Mouse (Mus musculus) mature B cell (primary cell): Measurements from ENCODE around the gene Tfb2m.
"Not testable (repeated sequence)": the region's sequence is repeated elsewhere in the genome, so short reads cannot be mapped to it uniquely, and the experiment has no call there.

ENCODE experiments used
- in situ Hi-C: fragments of 300-500 bp; cut with MboI; formaldehyde crosslinking; loops from 2 replicates; pipeline ENCODE4 v1.14.3; 2019

The Tfb2m gene

GRCm38 (mm10) chr1:179545768-179546550 lies at the start of gene Tfb2m, which contains the start of gene Cnst:
TSS of gene Tfb2m (minus strand) at chr1:179546267.
TSS of gene Cnst (plus strand) at chr1:179546370.
- in situ Hi-C loops = not testable (repeated sequence)

DNA sequence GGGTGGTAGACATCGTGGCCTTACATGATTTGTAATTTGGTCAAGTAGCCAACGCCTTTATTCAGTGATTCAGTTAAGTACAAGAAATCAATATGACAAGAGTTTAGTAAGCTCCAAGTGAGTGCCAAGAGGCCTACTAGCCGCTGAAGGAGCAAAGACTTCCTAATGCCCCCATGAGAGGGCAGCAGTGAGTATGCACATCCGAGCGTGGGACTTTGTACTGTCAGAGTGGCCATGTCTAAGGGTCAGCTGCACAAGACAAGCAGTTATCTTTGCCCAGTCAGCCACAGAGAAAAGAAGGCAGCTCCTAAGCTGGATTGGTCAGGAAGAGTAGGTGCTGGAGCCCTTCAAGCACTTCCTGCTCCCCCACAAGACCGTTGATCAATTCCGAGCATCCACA lies 46.9 kb upstream of the Tfb2m start:
- in situ Hi-C loops = no loop called here

GRCm38 (mm10) chr1:179592143-179592542 lies 46.1 kb upstream of the Tfb2m start:
- in situ Hi-C loops = no loop called here

DNA sequence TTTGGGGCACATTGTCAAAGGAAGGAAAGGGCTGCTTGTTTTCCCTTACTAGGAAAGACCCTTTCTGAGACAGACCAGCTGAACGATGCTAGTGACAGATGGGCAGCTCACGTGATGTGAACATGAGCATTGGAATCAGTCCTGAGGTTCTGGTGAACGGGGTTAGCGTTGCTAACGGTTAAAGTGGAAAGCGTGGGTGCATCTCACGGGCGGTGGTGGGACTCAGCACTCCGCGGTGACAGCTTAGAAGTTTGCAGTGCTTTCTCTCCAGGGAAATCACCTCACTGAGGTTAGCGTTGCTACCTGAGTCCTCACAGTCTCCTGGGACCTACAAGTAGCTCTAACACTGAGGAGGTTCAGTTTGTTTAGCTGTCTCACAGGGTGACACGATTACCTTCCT lies 45.6 kb upstream of the Tfb2m start:
- in situ Hi-C loops = no loop called here

GRCm38 (mm10) chr1:179588230-179588629 lies 42.2 kb upstream of the Tfb2m start:
- in situ Hi-C loops = no loop called here

DNA sequence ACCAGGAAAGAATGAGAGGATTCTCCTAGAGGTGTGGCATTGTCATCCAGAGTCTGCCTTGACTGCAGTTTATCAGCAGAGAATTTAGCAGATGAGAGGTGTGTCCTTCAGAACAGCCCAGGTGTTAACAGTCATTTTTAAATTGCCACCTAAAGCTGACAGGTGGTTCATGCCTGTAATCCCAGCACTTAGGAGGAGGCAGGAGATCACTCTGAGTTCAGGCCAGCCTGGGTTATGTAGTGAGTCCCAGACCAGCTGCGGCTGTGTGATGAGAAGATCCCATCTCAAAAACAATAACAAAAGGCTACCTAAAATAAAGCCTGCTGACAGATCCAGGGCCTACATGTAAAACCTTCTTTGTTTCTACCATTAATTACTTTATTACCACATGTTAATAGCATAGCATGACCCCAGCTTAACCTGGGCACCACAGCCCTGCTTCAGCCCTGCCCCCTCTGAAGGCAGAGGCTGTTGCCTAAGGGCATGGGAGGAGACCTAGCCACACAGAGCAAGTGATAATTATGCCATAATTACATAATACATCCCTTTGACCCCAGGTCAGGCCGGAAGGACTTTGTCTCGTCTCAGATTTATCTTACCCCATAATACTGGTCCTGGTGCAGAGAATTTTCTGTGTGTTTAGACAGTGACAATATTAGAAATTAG lies 40.5 kb upstream of the Tfb2m start:
- in situ Hi-C loops = no loop called here

GRCm38 (mm10) chr1:179585646-179586045 lies 39.6 kb upstream of the Tfb2m start:
- in situ Hi-C loops = no loop called here

DNA sequence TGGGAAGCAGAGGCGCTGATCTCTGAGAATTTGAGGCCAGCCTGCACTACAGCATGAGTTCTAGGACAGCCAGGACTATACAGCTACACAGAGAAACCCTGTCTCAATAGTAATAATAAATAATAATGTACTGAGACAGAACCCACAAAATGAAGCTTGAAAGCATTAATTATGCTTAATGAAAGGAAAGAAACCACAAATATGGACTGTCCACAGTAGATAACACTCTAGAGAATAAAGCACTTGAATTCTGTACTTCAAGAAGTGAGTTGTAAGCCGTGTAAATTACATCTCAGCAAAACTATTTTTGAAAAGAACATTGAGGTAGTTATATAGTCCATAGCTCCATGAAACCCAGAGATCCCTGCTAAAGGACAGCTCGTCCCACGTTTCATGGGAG lies 38.2 kb upstream of the Tfb2m start:
- in situ Hi-C loops = no loop called here

- in situ Hi-C loops = no loop called here
Measured at GRCm38 (mm10) chr1:179583090-179583489, 37.0 kb upstream of the Tfb2m start.

GRCm38 (mm10) chr1:179582021-179582433 lies 36.0 kb upstream of the Tfb2m start:
- in situ Hi-C loops = no loop called here

GRCm38 (mm10) chr1:179581422-179581821 lies 35.4 kb upstream of the Tfb2m start:
- in situ Hi-C loops = no loop called here

DNA sequence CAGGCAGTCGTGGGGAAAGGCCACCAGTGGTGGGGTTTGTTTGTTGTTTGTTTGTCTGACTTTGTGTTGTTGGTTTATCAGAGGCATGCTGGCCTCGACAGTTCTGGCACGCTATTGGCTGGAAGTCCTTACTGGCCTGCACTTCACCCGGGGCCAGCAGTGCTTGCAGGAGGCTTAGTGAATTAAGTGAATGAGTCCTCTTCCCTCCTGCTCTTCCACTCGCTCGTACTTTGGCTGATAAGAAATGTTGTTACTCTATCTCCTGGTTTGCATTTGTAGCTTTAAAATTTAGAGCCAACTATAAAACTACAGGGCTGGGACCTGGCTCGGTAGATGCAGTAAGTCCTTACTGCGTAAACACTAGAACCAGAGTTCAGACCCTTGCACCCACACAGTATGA lies 34.1 kb upstream of the Tfb2m start:
- in situ Hi-C loops = no loop called here

DNA sequence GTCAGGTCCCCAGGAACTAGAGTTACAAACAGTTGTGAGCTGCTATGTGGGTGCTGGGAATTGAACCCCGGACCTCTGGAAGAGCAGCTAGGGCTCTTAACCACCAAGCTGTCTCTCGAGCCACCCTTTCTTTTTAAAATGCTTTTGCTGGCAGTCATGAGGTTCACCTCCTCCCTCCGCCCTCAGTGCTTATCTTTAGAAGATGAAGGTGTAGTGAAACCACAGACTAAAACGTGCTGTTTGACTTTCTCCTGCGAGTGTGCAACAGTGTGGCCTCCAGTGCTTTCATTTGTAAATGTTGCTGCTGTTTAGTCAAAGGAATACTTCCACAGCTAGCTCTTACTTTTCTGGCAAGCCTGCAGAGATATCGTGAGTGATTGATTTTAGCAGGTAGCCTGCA lies 32.6 kb upstream of the Tfb2m start:
- in situ Hi-C loops = no loop called here

GRCm38 (mm10) chr1:179573650-179574206 lies 27.7 kb upstream of the Tfb2m start:
- in situ Hi-C loops = no loop called here

DNA sequence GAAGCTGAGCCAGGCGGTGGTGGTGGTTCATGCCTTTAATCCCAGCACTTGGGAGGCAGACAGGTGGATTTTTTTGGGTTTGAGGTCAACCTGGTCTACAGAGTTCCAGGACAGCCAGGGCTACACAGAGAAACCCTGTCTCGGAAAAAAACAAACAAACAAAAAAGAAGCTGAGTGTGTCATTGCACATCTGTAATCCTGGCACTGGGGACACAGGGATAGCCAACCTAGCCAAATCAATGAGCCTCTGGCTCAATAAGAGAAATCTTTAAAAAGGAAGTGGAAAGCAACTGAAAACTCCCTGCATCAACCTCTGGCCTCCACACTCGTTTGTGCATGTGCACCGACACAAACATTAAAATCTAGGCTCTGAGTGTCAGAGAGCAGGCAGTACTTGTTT lies 25.6 kb upstream of the Tfb2m start:
- in situ Hi-C loops = no loop called here

- in situ Hi-C loops = no loop called here
Measured at GRCm38 (mm10) chr1:179570482-179570881, 24.4 kb upstream of the Tfb2m start.

GRCm38 (mm10) chr1:179568690-179569398 lies 22.8 kb upstream of the Tfb2m start:
- in situ Hi-C loops = no loop called here

GRCm38 (mm10) chr1:179567558-179567957 lies 21.5 kb upstream of the Tfb2m start:
- in situ Hi-C loops = no loop called here

DNA sequence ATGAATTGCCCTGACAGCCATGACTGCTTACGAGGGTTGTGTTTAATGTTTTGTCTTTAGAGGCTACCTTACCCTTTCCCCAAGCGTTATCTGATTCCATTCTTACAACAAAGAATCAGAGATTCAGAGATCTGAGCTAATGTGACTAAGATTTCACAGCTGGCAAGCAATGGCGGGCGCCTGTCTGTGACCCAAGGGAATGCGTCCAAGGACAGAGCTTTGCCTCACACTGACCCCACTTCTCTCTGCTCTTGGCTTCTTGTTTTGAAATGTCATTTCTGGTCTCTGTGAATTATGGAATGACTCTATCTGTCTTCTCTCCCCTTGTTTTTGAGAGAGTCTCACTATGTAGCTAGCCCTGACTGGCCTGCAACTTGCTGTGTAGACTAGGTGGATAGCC lies 17.9 kb upstream of the Tfb2m start:
- in situ Hi-C loops = no loop called here

DNA sequence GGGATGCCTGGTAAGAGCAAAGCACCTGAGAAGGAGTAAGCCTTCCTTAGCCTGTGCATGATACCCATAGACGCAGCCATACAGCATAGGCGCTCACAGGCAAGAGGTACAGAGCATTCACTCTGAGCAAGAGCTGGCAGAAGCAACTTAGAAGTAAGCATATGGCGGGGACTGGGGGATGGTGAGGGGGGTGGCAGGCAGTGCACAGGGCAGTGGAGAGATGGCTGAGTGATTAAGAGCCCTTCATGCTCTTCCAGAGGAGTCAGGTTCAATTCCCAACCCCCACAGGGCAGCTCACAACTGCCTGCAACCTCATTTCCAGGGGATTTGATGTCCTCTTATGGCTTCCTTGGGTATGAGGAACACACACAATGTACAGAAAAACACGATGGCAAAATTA lies 17.1 kb upstream of the Tfb2m start:
- in situ Hi-C loops = no loop called here

DNA sequence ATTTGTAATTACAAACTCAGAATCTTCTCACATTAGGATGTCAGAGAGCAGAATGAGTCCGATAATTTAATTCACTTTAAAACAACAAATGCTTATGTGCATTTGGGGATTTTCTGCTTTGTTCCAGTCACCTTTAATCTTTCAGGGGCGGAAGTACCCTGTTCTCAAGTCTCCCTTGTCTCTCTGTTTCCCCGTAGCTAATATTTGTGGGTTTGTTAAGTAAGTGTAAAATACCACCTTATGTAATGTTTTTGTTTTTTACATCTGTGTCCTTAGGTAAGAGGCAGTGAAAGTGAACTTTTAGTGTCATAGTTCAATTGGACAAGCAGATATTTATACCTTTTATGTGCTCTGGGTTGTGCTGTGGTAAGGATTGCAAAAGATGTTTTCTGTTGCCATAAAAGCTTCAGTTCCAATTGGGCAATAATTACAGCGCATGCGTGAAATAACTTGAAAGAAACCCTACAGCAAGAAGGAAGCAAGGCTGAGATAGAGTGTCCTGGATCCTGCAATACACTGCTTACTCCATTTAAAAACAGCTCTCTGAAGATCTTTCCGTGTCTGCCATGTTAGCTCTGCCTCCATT lies 14.9 kb upstream of the Tfb2m start:
- in situ Hi-C loops = no loop called here
